Mouse (Mus musculus) heart, embryonic 14.5 days (tissue): Measurements from ENCODE around the gene Gm20822. TPM values are rescaled to one million over a fixed set of nuclear protein-coding genes. Genes with fewer than 3 reads are reported as not detected.
"Not testable (repeated sequence)": the region's sequence is repeated elsewhere in the genome, so short reads cannot be mapped to it uniquely, and the experiment has no call there.

ENCODE experiments used
- ATAC-seq: fragments of 200-750 bp; cut with Nextera tagmentation; 2 replicates; pipeline ENCODE4 v1.8.0; 2017; ENCODE audit warnings: low read depth, moderate TSS enrichment; ENCODE audit not compliant: insufficient number of reproducible peaks, insufficient read depth, low FRiP score
- H3K27ac ChIP-seq, 2 experiments: fragments of 200-500 bp in 1 of 2; fragments of 300-500 bp in 1 of 2; sonication (generic) in 1 of 2; replicated peaks in 1 of 2; 2 replicates each; pipeline ENCODE4 v1.5.1; 2012 to 2014; ENCODE audit warnings: low read depth in 2 of 2, low read length in 2 of 2, control low read depth in 1 of 2, mild to moderate bottlenecking in 1 of 2, mixed read lengths in 1 of 2; ENCODE audit not compliant: control insufficient read depth in 1 of 2, insufficient read depth in 1 of 2
- H3K27me3 ChIP-seq: fragments of 300-500 bp; sonication (generic); 2 replicates; pipeline ENCODE4 v1.6.1; 2014; ENCODE audit warnings: mild to moderate bottlenecking, low read length, control low read depth; ENCODE audit not compliant: control insufficient read depth, insufficient read depth
- H3K36me3 ChIP-seq: fragments of 300-500 bp; sonication (generic); 2 replicates; pipeline ENCODE4 v1.6.1; 2014; ENCODE audit warnings: mild to moderate bottlenecking, control low read depth, low read length, mixed read lengths; ENCODE audit not compliant: control insufficient read depth, insufficient read depth
- H3K4me1 ChIP-seq, 2 experiments: fragments of 200-500 bp in 1 of 2; fragments of 300-500 bp in 1 of 2; sonication (generic) in 1 of 2; 2 replicates each; pipeline ENCODE4 v1.6.1; 2012 to 2014; ENCODE audit warnings: low read length in 2 of 2, control low read depth in 1 of 2, mixed read lengths in 1 of 2; ENCODE audit not compliant: control insufficient read depth in 2 of 2, insufficient read depth in 2 of 2
- H3K4me2 ChIP-seq: fragments of 300-500 bp; sonication (generic); 2 replicates; pipeline ENCODE4 v1.6.1; 2014; ENCODE audit warnings: mild to moderate bottlenecking, low read length
- H3K4me3 ChIP-seq, 2 experiments: fragments of 200-500 bp in 1 of 2; fragments of 300-500 bp in 1 of 2; sonication (generic) in 1 of 2; 2 replicates each; pipeline ENCODE4 v1.5.1; 2012 to 2014; ENCODE audit warnings: low read length in 2 of 2, mild to moderate bottlenecking in 2 of 2, control low read depth in 1 of 2, low read depth in 1 of 2, moderate library complexity in 1 of 2; ENCODE audit not compliant: control insufficient read depth in 1 of 2, insufficient read depth in 1 of 2
- H3K9ac ChIP-seq: fragments of 300-500 bp; sonication (generic); 2 replicates; pipeline ENCODE4 v1.6.1; 2014; ENCODE audit warnings: mild to moderate bottlenecking, low read length
- H3K9me3 ChIP-seq: fragments of 300-500 bp; sonication (generic); 2 replicates; pipeline ENCODE4 v1.6.1; 2016; ENCODE audit warnings: low read length, control low read depth; ENCODE audit not compliant: control insufficient read depth
- WGBS: fragments of 180-500 bp; shearing (Covaris S2); extraction: QIAGEN DNeasy Blood & Tissue Kit; methylation state at CpG from one replicate; pipeline ENCODE4 v1.1.7; 2014; 5-methylcytosine and 5-hydroxymethylcytosine counted together
- polyA plus RNA-seq: library from polyadenylated mRNA; unstranded; fragments of >200 nt; fragmentation: Nextera tagmentation; extraction: Ambion mirVana; gene quantifications from 2 replicates; pipeline ENCODE4 v1.2.1, GENCODE M21; 2014

Gene Gm20822
- not detected in 2 replicates for polyA plus RNA-seq

- not testable (repeated sequence) for H3K36me3 ChIP-seq, H3K4me1 ChIP-seq, H3K27me3 ChIP-seq, H3K9ac ChIP-seq, ATAC-seq, H3K9me3 ChIP-seq, H3K27ac ChIP-seq, H3K4me2 ChIP-seq, H3K4me3 ChIP-seq
- WGBS = no CpG with 5 or more reads among the region's 3 CpGs
Observed at GRCm38 (mm10) chrY:15884671-15885070, at the start of gene Gm20822. TSS of gene Gm20822 (minus strand) at chrY:15884771.
